Mouse (Mus musculus) activated CD4-positive, CD25-positive, alpha-beta regulatory T cell, adult 4 months (primary cell): Measurements from ENCODE around the gene Tcirg1. TPM values are rescaled to one million over a fixed set of nuclear protein-coding genes. Genes with fewer than 3 reads are reported as not detected.
A peak's percentile ranks its signal among the peaks of the same experiment; 100 is the strongest.

Source experiments
- ATAC-seq: one replicate; pipeline ENCODE4 v1.8.0; 2017
- polyA plus RNA-seq, 2 experiments: library from polyadenylated mRNA; unstranded; fragments of 100-300 nt; shearing (Covaris generic); gene quantifications; one replicate each; pipeline ENCODE4 v1.2.1; 2017

Tcirg1 gene
- polyA plus RNA-seq, 2 experiments from 2014 or later, result 36.2 to 70.0 TPM

DNA sequence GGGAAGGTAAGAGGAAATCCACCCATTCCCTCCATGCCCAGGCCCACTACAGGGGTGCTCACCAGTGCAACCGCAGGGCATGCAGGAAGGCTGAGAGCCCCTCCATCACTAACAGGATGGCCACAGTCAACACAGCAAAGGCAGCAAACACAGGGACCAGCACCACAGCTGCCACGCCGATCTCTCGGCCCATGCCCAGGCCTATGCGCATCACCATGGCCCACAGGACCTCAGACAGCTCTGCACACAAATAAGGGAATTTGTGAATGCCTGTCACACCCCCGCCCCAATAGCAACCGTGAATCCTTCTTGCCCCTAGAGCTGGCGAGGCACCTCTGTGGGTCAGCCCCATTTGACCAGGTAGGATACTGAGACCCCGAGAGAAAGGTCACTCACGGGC lies 10.7 kb downstream of the Tcirg1 start:
- no peak for ATAC-seq

DNA sequence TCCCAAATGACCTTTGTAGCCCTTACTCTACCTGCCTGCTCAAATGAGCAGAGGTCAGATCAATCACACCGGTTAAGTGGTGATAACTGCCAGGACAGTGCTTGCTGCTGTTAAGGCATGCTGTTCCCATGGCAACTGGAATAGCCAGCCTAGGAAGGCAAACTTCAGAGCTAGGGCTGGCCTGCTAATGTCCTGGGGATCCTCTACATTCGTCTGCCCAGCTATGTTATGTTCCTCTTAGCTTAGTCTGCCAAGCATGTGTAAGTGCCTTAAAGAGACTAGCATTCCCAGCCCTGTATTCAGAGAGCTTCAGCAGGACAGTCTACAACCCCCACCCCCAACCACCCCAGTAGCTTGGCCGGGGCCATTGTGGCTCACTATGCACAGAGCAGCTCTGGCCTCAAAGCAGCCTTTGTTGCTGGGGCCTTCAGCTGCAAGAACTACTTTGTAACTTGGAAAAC lies 11.7 kb downstream of the Tcirg1 start:
- ATAC-seq, result no peak

DNA sequence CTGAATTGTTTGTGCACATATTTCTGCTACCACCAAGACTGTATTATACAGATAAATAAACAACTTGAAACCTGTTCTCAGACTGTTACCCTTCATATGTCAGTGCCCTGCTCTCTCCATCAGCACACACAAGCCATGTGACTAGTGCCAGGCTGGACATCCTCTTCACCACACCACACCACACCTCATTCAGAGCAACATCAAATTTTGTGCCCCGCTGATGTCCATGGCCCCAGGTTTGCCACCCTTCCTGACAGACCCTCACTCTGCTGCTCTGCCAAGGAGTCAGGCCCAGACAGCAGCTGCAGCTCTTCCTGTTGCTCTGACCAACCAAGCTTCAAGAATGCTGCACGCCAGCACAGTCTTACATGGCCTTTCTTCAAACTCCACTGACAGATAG lies 12.6 kb downstream of the Tcirg1 start:
- ATAC-seq, result no peak

GRCm38 (mm10) chr19:3893545-3894116 lies 13.3 kb downstream of the Tcirg1 start:
- no peak for ATAC-seq

DNA sequence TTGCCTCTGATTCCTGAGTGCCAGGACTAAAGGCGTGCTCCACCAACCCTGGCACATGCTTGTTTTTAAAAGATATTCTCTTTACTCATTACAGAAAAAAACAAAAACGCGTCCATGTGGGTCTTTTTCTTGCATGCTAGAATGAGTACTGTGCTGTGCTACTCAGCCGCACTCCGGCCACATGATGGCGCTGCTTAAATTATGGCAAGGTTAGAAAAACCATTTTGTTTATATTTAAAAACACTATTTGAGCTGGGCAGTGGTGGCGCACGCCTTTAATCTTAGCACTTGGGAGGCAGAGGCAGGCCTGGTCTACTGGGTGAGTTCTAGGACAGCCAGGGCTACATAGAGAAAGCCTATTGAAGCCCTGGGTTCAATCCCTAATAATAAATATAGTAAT lies 16.8 kb downstream of the Tcirg1 start:
- ATAC-seq, result no peak

DNA sequence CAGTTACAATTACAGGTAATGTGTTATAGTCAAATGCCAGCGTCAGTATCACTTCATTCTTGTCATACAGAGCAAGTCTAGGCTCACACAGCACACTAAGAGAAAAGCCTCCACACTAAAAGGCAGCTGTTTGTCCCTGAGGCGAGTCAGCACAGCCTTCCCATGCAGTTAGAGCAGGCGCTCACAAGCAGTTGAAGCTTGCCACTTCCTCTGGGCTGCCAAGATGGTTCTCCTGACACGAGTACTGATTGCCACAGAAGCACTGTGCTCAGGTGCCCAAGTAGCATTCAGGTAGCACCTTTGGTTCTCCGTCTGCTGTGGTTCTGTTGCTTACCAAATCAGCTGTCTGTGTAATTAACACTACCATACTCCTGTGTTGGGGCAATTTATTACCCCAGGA lies 17.8 kb downstream of the Tcirg1 start:
- ATAC-seq, result no peak

DNA sequence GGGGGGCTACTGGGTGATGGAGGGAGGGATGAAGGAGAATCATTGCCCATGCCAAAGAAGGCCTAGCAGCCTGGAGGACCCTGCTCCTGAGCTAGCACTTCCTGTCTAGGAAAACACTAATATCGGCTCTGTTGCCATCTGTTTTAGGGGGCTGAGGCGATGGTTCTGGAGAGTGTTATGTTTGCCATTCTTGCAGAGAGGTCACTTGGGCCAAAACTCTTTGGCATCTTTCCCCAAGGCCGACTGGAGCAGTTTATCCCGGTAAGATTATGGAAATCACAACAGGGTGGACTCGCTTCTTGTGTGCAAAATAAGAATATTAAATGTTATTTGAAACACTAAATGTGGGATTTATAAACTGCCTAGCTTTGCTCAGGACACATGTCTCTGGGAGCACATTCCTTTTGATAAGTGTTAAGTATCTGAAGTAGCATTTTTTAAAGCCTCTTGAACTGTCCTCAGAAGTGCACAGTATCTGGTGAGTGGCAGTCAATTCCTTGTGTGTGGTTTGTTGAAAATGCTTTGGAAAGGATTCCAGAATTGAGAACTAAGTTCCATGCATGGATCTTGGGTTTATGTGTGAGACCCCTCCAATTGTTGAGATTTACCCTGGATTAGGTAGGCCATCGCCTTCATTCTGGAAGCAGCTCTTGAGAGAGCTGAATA lies 22.5 kb downstream of the Tcirg1 start:
- ATAC-seq, result no peak

DNA sequence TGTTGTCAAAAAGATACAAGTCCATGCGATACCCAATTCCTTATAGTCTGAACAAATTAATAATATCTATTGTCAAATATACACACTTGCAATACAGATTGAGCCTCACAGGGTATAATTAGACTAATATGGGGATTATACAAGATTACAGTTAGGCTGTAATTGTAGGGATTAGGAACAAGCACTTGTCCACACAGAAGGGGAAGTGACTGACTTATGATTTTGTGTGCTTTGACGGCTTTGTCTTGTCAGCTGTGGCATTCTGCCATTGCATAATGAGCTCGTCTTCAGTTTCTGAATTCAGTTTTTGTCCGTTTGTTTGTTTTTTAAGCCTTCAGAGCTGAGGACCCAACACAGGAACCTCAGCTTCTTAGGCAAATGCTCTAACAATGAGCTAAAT lies 24.7 kb downstream of the Tcirg1 start:
- no peak for ATAC-seq

- no peak for ATAC-seq
These were observed 26.7 kb downstream of the Tcirg1 start for GRCm38 (mm10) chr19:3880054-3880848.

- ATAC-seq, result no peak
These were observed 31.9 kb downstream of the Tcirg1 start for GRCm38 (mm10) chr19:3875045-3875444.

GRCm38 (mm10) chr19:3872373-3872772 lies 34.6 kb downstream of the Tcirg1 start:
- ATAC-seq, result no peak

DNA sequence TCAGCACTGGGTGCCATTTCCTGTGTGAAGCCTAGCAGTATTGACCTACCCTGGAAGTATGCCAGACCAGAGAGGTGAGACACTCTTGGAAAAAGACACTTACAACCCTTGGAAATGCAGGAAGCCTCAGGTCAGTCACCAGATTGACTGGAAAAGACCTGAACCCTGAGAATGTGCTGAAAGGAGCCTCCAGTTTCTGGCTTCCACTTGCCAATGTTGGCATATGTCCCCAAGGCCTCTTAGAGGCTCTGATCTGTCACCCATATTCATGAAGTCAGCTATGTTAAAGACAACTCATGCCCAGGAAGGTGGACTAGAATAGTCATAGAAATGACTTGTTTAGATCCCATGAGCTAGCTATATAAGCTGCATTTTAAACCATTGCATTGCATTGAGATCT lies 35.5 kb downstream of the Tcirg1 start:
- no peak for ATAC-seq

GRCm38 (mm10) chr19:3868290-3868689 lies 38.6 kb downstream of the Tcirg1 start:
- no peak for ATAC-seq

- no peak for ATAC-seq
These were observed 42.0 kb downstream of the Tcirg1 start for GRCm38 (mm10) chr19:3864960-3865359.

GRCm38 (mm10) chr19:3862713-3863112 lies 44.2 kb downstream of the Tcirg1 start:
- no peak for ATAC-seq

GRCm38 (mm10) chr19:3857220-3857619 lies 49.7 kb downstream of the Tcirg1 start:
- no peak for ATAC-seq

- ATAC-seq, result no peak
These were observed 51.3 kb downstream of the Tcirg1 start for GRCm38 (mm10) chr19:3855601-3856000.

DNA sequence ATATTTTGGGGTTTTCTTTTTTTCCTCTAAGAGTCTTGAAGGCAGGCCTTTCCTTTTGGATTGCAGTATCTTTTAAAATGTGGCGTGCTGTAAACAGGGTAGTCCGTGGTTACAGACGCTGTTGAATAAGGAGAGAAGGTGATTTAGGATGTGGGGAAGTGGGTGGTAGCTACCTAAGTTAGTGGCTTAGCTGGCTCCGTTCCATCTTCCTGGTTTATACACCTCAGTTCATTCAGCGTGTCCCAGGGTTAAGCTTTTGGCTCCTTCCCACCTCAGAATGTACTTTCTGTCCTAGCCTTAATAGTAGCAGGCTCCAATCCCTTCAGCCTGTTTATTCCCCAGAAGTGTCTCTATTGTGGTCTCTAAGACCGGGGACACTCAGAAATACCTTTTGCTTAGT lies 51.8 kb downstream of the Tcirg1 start:
- no peak for ATAC-seq

GRCm38 (mm10) chr19:3853891-3854290 lies 53.0 kb downstream of the Tcirg1 start:
- ATAC-seq, result no peak

GRCm38 (mm10) chr19:3853121-3853520 lies 53.8 kb downstream of the Tcirg1 start:
- ATAC-seq, result no peak

- ATAC-seq, result peak; percentile 5
These were observed 54.8 kb downstream of the Tcirg1 start for GRCm38 (mm10) chr19:3851979-3852681.

- ATAC-seq, result peak; percentile 98
These were observed 55.4 kb downstream of the Tcirg1 start, which contains the start of gene Chka for GRCm38 (mm10) chr19:3851502-3851962. Gene Chka, plus strand, starts transcription at chr19:3851773.
